Mouse (Mus musculus): ENCODE data around the gene Olfr307. TPM values are rescaled to one million over a fixed set of nuclear protein-coding genes. Genes with fewer than 3 reads are reported as not detected.

Gene Olfr307
- polyA plus RNA-seq, 1 experiment: not detected

Other genes with a start within 250 kb of the Olfr307 start
- gene Vmn2r75, start 165.8 kb downstream of the Olfr307 start, polyA plus RNA-seq (2012; fragmentation: generic; extraction: Trizol): not detected
- gene Vmn2r76, start 91.3 kb downstream of the Olfr307 start, polyA plus RNA-seq (2012; fragmentation: generic; extraction: Trizol): not detected
- gene Olfr310, start 60.4 kb downstream of the Olfr307 start, polyA plus RNA-seq (2012; fragmentation: generic; extraction: Trizol): not detected
- not detected for gene Olfr309, start 23.9 kb downstream of the Olfr307 start, polyA plus RNA-seq (2012; fragmentation: generic; extraction: Trizol)
- not detected for gene Olfr308, start 12.0 kb downstream of the Olfr307 start, polyA plus RNA-seq (2012; fragmentation: generic; extraction: Trizol)
- not detected for gene Olfr305, start 29.3 kb upstream of the Olfr307 start, polyA plus RNA-seq (2012; fragmentation: generic; extraction: Trizol)
- gene Olfr304, start 49.1 kb upstream of the Olfr307 start, polyA plus RNA-seq (2012; fragmentation: generic; extraction: Trizol): not detected
- gene Olfr303, start 60.2 kb upstream of the Olfr307 start, polyA plus RNA-seq (2012; fragmentation: generic; extraction: Trizol): not detected
- not detected for gene Olfr301, start 66.3 kb upstream of the Olfr307 start, polyA plus RNA-seq (2012; fragmentation: generic; extraction: Trizol)
- gene Olfr299, start 122.3 kb upstream of the Olfr307 start, polyA plus RNA-seq (2012; fragmentation: generic; extraction: Trizol): not detected
- not detected for gene Olfr298, start 154.9 kb upstream of the Olfr307 start, polyA plus RNA-seq (2012; fragmentation: generic; extraction: Trizol)
- not detected for gene Olfr297, start 182.4 kb upstream of the Olfr307 start, polyA plus RNA-seq (2012; fragmentation: generic; extraction: Trizol)
- gene Olfr295, start 246.3 kb upstream of the Olfr307 start, polyA plus RNA-seq (2012; fragmentation: generic; extraction: Trizol): not detected